Mouse (Mus musculus) heart, adult 10 weeks (tissue): ENCODE results near the gene Gm10944. TPM values are rescaled to one million over a fixed set of nuclear protein-coding genes. Genes with fewer than 3 reads are reported as not detected.

ENCODE experiments used
- polyA plus RNA-seq: library from polyadenylated mRNA; stranded (reverse); fragments of 350-450 nt; fragmentation: Illumina TruSeq; extraction: RNeasy Lipid Tissue Mini Kit (QIAGEN cat#74804); gene quantifications from one replicate; pipeline ENCODE4 v1.2.3, GENCODE M21; 2014; ENCODE audit warnings: low read depth, low replicate concordance

Gm10944 gene
- polyA plus RNA-seq, result not detected

GRCm38 (mm10) chr10:10681048-10681447, at the start of gene Gm10944:
Gm10944 (plus strand) TSS chr10:10681348.

Other genes starting within 250 kb of the Gm10944 start
- gene Adgb, start 209.0 kb upstream of the Gm10944 start, polyA plus RNA-seq, result 0.10 TPM
- 2.0 TPM for gene Rab32, start 123.1 kb upstream of the Gm10944 start, polyA plus RNA-seq